Mouse (Mus musculus) limb, embryonic 12.5 days (tissue): ENCODE results near the gene Fzd4. TPM values are rescaled to one million over a fixed set of nuclear protein-coding genes. Genes with fewer than 3 reads are reported as not detected.
A peak's percentile ranks its signal among the peaks of the same experiment; 100 is the strongest.

ENCODE experiments used
- ATAC-seq: fragments of 200-750 bp; cut with Nextera tagmentation; 2 replicates; pipeline ENCODE4 v1.8.0; 2017; ENCODE audit warnings: low read depth, moderate TSS enrichment; ENCODE audit not compliant: insufficient number of reproducible peaks, insufficient read depth, low FRiP score, low TSS enrichment
- H3K27ac ChIP-seq: fragments of 300-500 bp; sonication (generic); 2 replicates; pipeline ENCODE4 v1.5.1; 2016; ENCODE audit warnings: mild to moderate bottlenecking, moderate library complexity
- H3K27me3 ChIP-seq: fragments of 300-500 bp; sonication (generic); 2 replicates; pipeline ENCODE4 v1.6.1; 2016; ENCODE audit warnings: mild to moderate bottlenecking, moderate library complexity
- H3K36me3 ChIP-seq: fragments of 300-500 bp; sonication (generic); 2 replicates; pipeline ENCODE4 v1.6.1; 2016; ENCODE audit warnings: mild to moderate bottlenecking, moderate library complexity
- H3K4me1 ChIP-seq: fragments of 300-500 bp; sonication (generic); replicated peaks from 2 replicates; pipeline ENCODE4 v1.6.1; 2016
- H3K4me2 ChIP-seq: fragments of 300-500 bp; sonication (generic); 2 replicates; pipeline ENCODE4 v1.6.1; 2016; ENCODE audit warnings: mild to moderate bottlenecking, moderate library complexity
- H3K4me3 ChIP-seq: fragments of 300-500 bp; sonication (generic); replicated peaks from 2 replicates; pipeline ENCODE4 v1.5.1; 2016; ENCODE audit warnings: mild to moderate bottlenecking
- H3K9ac ChIP-seq: fragments of 300-500 bp; sonication (generic); replicated peaks from 2 replicates; pipeline ENCODE4 v1.6.1; 2016; ENCODE audit warnings: mild to moderate bottlenecking, moderate library complexity
- H3K9me3 ChIP-seq: fragments of 300-500 bp; sonication (generic); 2 replicates; pipeline ENCODE4 v1.6.1; 2016; ENCODE audit warnings: mild to moderate bottlenecking, moderate library complexity
- WGBS: fragments of 180-500 bp; shearing (Covaris S2); methylation state at CpG from one replicate; pipeline ENCODE4 v1.1.7; 2016; 5-methylcytosine and 5-hydroxymethylcytosine counted together
- polyA plus RNA-seq: library from polyadenylated mRNA; unstranded; fragments of >200 nt; fragmentation: Nextera tagmentation; extraction: Ambion mirVana; gene quantifications from 2 replicates; pipeline ENCODE4 v1.2.1, GENCODE M21; 2016

Fzd4 gene
- polyA plus RNA-seq, 1 experiment from 2014 or later: 14.8 TPM

- Histone ChIP-seq H3K9me3 (no peaks in the 10 kb centered on the region), H3K4me1 (peaks cover 15% of the 10 kb centered on the region), H3K36me3 (no peaks in the 10 kb centered on the region), H3K4me2 (no peak overlapping the region), H3K9ac (no peak overlapping the region), H3K27ac (no peak overlapping the region), H3K27me3 (no peaks in the 10 kb centered on the region), H3K4me3 (no peak overlapping the region)
- ATAC-seq: no peak
- WGBS: 78% methylated on average over 1 of the region's 1 CpGs
Observed at GRCm38 (mm10) chr7:89429326-89429725, 25.2 kb downstream of the Fzd4 start.

GRCm38 (mm10) chr7:89431185-89431584, 27.0 kb downstream of the Fzd4 start:
- Histone ChIP-seq H3K9ac (no peak overlapping the region), H3K4me2 (no peak overlapping the region), H3K27me3 (no peaks in the 10 kb centered on the region), H3K27ac (no peak overlapping the region), H3K4me1 (peaks cover 7% of the 10 kb centered on the region; the same call in 1 of the 2 replicates), H3K9me3 (no peaks in the 10 kb centered on the region), H3K36me3 (no peaks in the 10 kb centered on the region), H3K4me3 (no peak overlapping the region)
- no peak for ATAC-seq
- 85% methylated on average over 2 of the region's 2 CpGs for WGBS

GRCm38 (mm10) chr7:89433193-89433892, 29.2 kb downstream of the Fzd4 start:
- Histone ChIP-seq H3K27me3 (no peaks in the 10 kb centered on the region), H3K36me3 (no peaks in the 10 kb centered on the region), H3K9me3 (no peaks in the 10 kb centered on the region), H3K9ac (no peak overlapping the region), H3K27ac (no peak overlapping the region), H3K4me2 (no peak overlapping the region), H3K4me3 (no peak overlapping the region), H3K4me1 (peaks cover 5% of the 10 kb centered on the region; the same call in 1 of the 2 replicates)
- ATAC-seq: no peak
- WGBS: 69% methylated on average over 9 of the region's 9 CpGs

- no peaks in the 10 kb centered on the region for H3K9me3 ChIP-seq
- peaks cover 5% of the 10 kb centered on the region; the same call in 1 of the 2 replicates for H3K4me1 ChIP-seq
- no peak for ATAC-seq
- H3K27ac ChIP-seq: no peak overlapping the region
- no peak overlapping the region for H3K9ac ChIP-seq
- H3K4me3 ChIP-seq: no peak overlapping the region
- H3K4me2 ChIP-seq: no peak overlapping the region
- WGBS: 56% methylated on average over 8 of the region's 8 CpGs
- H3K27me3 ChIP-seq: no peaks in the 10 kb centered on the region
- no peaks in the 10 kb centered on the region for H3K36me3 ChIP-seq
Observed at GRCm38 (mm10) chr7:89433893-89434616, 29.9 kb downstream of the Fzd4 start.

- peaks cover 5% of the 10 kb centered on the region; the same call in 1 of the 2 replicates for H3K4me1 ChIP-seq
- no peaks in the 10 kb centered on the region for H3K9me3 ChIP-seq
- H3K27me3 ChIP-seq: no peaks in the 10 kb centered on the region
- H3K36me3 ChIP-seq: no peaks in the 10 kb centered on the region
- no peak for ATAC-seq
- H3K27ac ChIP-seq: no peak overlapping the region
- H3K9ac ChIP-seq: no peak overlapping the region
- H3K4me2 ChIP-seq: no peak overlapping the region
- WGBS: 82% methylated on average over 5 of the region's 5 CpGs
- H3K4me3 ChIP-seq: no peak overlapping the region
Observed at GRCm38 (mm10) chr7:89436404-89436803, 32.2 kb downstream of the Fzd4 start.

GRCm38 (mm10) chr7:89437589-89437988, 33.4 kb downstream of the Fzd4 start:
- Histone ChIP-seq H3K36me3 (no peaks in the 10 kb centered on the region), H3K4me1 (peaks cover 5% of the 10 kb centered on the region; the same call in 1 of the 2 replicates), H3K4me2 (no peak overlapping the region), H3K9ac (no peak overlapping the region), H3K4me3 (no peak overlapping the region), H3K27ac (no peak overlapping the region), H3K9me3 (no peaks in the 10 kb centered on the region), H3K27me3 (no peaks in the 10 kb centered on the region)
- WGBS: 55% methylated on average over 4 of the region's 4 CpGs
- no peak for ATAC-seq

- no peaks in the 10 kb centered on the region for H3K9me3 ChIP-seq
- no peaks in the 10 kb centered on the region for H3K36me3 ChIP-seq
- ATAC-seq: no peak
- H3K4me2 ChIP-seq: no peak overlapping the region
- no peaks in the 10 kb centered on the region for H3K27me3 ChIP-seq
- no peak overlapping the region for H3K9ac ChIP-seq
- no peaks in the 10 kb centered on the region for H3K4me1 ChIP-seq
- H3K4me3 ChIP-seq: no peak overlapping the region
- WGBS: 72% methylated on average over 7 of the region's 7 CpGs
- no peak overlapping the region for H3K27ac ChIP-seq
Observed at GRCm38 (mm10) chr7:89441291-89441690, 37.1 kb downstream of the Fzd4 start.

- WGBS: 70% methylated on average over 4 of the region's 4 CpGs
- Histone ChIP-seq H3K27me3 (no peaks in the 10 kb centered on the region), H3K4me1 (no peaks in the 10 kb centered on the region), H3K36me3 (no peaks in the 10 kb centered on the region), H3K27ac (no peak overlapping the region), H3K4me2 (no peak overlapping the region), H3K9me3 (no peaks in the 10 kb centered on the region), H3K9ac (no peak overlapping the region), H3K4me3 (no peak overlapping the region)
- ATAC-seq: no peak
Observed at GRCm38 (mm10) chr7:89442242-89442641, 38.1 kb downstream of the Fzd4 start.

- H3K27ac ChIP-seq: no peak overlapping the region
- no peaks in the 10 kb centered on the region for H3K36me3 ChIP-seq
- no peaks in the 10 kb centered on the region for H3K4me1 ChIP-seq
- 92% methylated on average over 4 of the region's 4 CpGs for WGBS
- H3K4me3 ChIP-seq: no peak overlapping the region
- no peak for ATAC-seq
- H3K27me3 ChIP-seq: no peaks in the 10 kb centered on the region
- no peak overlapping the region for H3K9ac ChIP-seq
- no peak overlapping the region for H3K4me2 ChIP-seq
- H3K9me3 ChIP-seq: no peaks in the 10 kb centered on the region
Observed at GRCm38 (mm10) chr7:89445137-89445536, 41.0 kb downstream of the Fzd4 start.

- Histone ChIP-seq H3K4me2 (no peak overlapping the region), H3K4me3 (no peak overlapping the region), H3K27ac (no peak overlapping the region), H3K9me3 (no peaks in the 10 kb centered on the region), H3K36me3 (no peaks in the 10 kb centered on the region), H3K4me1 (0 out of 2 replicates have a peak, but pooled peaks cover under 1% of the 10 kb centered on the region), H3K27me3 (no peaks in the 10 kb centered on the region), H3K9ac (no peak overlapping the region)
- no peak for ATAC-seq
- 76% methylated on average over 2 of the region's 2 CpGs for WGBS
Observed at GRCm38 (mm10) chr7:89450312-89450711, 46.2 kb downstream of the Fzd4 start.

GRCm38 (mm10) chr7:89456380-89457076, 52.4 kb downstream of the Fzd4 start:
- no peaks in the 10 kb centered on the region for H3K9me3 ChIP-seq
- ATAC-seq: peak; percentile 58; the same call in 1 of the 2 replicates
- H3K27me3 ChIP-seq: no peaks in the 10 kb centered on the region
- H3K4me2 ChIP-seq: 0 out of 2 replicates have a peak overlapping the region, but pooled peaks have one; percentile 16
- peak overlapping the region; percentile 75 for H3K27ac ChIP-seq
- H3K4me3 ChIP-seq: no peak overlapping the region
- 24% methylated on average over 7 of the region's 7 CpGs for WGBS
- no peak overlapping the region for H3K9ac ChIP-seq
- H3K4me1 ChIP-seq: peaks cover 31% of the 10 kb centered on the region
- no peaks in the 10 kb centered on the region for H3K36me3 ChIP-seq
